Mouse (Mus musculus) intestine, embryonic 14.5 days (tissue): Measurements from ENCODE around the gene Fam221b. TPM values are rescaled to one million over a fixed set of nuclear protein-coding genes. Genes with fewer than 3 reads are reported as not detected.
A peak's percentile ranks its signal among the peaks of the same experiment; 100 is the strongest.

Source experiments
- ATAC-seq: fragments of 200-750 bp; cut with Nextera tagmentation; replicated peaks from 2 replicates; pipeline ENCODE4 v1.8.0; 2017; ENCODE audit warnings: low read depth, moderate number of reproducible peaks, moderate TSS enrichment, moderate library complexity; ENCODE audit not compliant: low FRiP score, low TSS enrichment
- DNase-seq: peaks from one replicate; pipeline ENCODE4 v3.0.0-alpha.2; 2018; ENCODE audit warnings: low spot score
- H3K27ac ChIP-seq: fragments of 300-500 bp; sonication (generic); 2 replicates; pipeline ENCODE4 v1.5.1; 2014; ENCODE audit warnings: low read depth, mild to moderate bottlenecking, control low read depth
- H3K27me3 ChIP-seq: fragments of 300-500 bp; sonication (generic); replicated peaks from 2 replicates; pipeline ENCODE4 v1.6.1; 2014; ENCODE audit warnings: low read length, control low read depth; ENCODE audit not compliant: control insufficient read depth, insufficient read depth
- H3K36me3 ChIP-seq: fragments of 300-500 bp; sonication (generic); 2 replicates; pipeline ENCODE4 v1.6.1; 2014; ENCODE audit warnings: low read length, control low read depth; ENCODE audit not compliant: control insufficient read depth, insufficient read depth
- H3K4me1 ChIP-seq: fragments of 300-500 bp; sonication (generic); replicated peaks from 2 replicates; pipeline ENCODE4 v1.6.1; 2014; ENCODE audit warnings: low read length, control low read depth, mixed read lengths; ENCODE audit not compliant: control insufficient read depth, insufficient read depth
- H3K4me2 ChIP-seq: fragments of 300-500 bp; sonication (generic); 2 replicates; pipeline ENCODE4 v1.6.1; 2014; ENCODE audit warnings: low read length
- H3K4me3 ChIP-seq: fragments of 300-500 bp; sonication (generic); 2 replicates; pipeline ENCODE4 v1.5.1; 2014; ENCODE audit warnings: low read depth, low read length, control low read depth, mixed read lengths
- H3K9ac ChIP-seq: fragments of 300-500 bp; sonication (generic); 2 replicates; pipeline ENCODE4 v1.6.1; 2014; ENCODE audit warnings: mild to moderate bottlenecking, low read length
- H3K9me3 ChIP-seq: fragments of 300-500 bp; sonication (generic); 2 replicates; pipeline ENCODE4 v1.6.1; 2016; ENCODE audit warnings: low read length, control low read depth; ENCODE audit not compliant: control insufficient read depth
- WGBS: fragments of 180-500 bp; shearing (Covaris S2); extraction: QIAGEN DNeasy Blood & Tissue Kit; methylation state at CpG from one replicate; pipeline ENCODE4 v1.1.7; 2014; 5-methylcytosine and 5-hydroxymethylcytosine counted together
- polyA plus RNA-seq: library from polyadenylated mRNA; unstranded; fragments of >200 nt; fragmentation: Nextera tagmentation; extraction: Ambion mirVana; gene quantifications from 2 replicates; pipeline ENCODE4 v1.2.1, GENCODE M21; 2014

Fam221b gene
- polyA plus RNA-seq: 2.9 and 3.9 TPM in 2 replicates

DNA sequence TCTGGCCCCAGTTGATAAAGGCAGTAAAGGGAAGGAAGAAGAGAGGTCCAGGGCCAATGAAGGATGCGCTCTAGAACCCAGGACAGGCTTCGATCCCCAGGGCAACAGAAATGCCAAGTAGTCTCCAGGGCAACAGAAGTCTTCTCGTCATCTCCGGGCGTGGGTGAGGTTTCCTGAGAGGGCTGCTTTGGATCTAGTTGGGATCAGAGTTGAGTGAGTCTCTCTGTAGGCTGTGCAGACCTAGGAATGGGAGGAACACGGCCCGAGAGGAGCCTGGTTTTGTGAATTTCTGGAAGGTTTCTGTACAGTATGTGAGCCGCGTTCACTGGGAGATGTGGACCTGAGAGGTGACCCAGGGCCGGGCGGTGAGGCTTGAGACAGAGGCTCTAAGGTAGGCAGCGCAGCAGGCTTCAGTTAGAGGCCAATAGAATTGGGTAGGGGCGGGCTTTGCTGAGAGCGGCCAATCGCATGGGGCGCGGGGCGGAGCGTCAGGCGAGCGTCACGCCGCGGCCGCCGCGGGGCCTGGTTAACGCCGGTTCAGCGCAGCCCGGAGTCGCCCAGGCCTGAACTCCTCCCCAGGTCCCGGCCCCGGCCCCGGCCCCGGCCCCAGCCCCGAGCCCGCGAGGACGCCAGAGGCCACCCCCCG is at the start of gene Fam221b, which contains the start of gene Tmem8b:
Fam221b (minus strand) TSS at position 364 of the 646 bp plus-strand sequence.
Tmem8b (plus strand) TSS at position 190 of the 646 bp plus-strand sequence.
- no peaks in the 10 kb centered on the region for H3K36me3 ChIP-seq
- peaks cover 12% of the 10 kb centered on the region for H3K27me3 ChIP-seq
- H3K9me3 ChIP-seq: no peaks in the 10 kb centered on the region
- peak within 1 kb of the TSS; percentile 64; the same call in 1 of the 2 replicates for H3K27ac ChIP-seq
- H3K9ac ChIP-seq: peak within 1 kb of the TSS; percentile 88
- DNase-seq: peak; percentile 92
- ATAC-seq: peak; percentile 91
- H3K4me1 ChIP-seq: peaks cover 11% of the 10 kb centered on the region
- H3K4me3 ChIP-seq: peak within 1 kb of the TSS; percentile 65
- WGBS: 2% methylated on average over 29 of the region's 41 CpGs
- peak within 1 kb of the TSS; percentile 75 for H3K4me2 ChIP-seq

GRCm38 (mm10) chr4:43713652-43714219 is 44.8 kb upstream of the Fam221b start:
- no peak for ATAC-seq
- no peaks in the 10 kb centered on the region for H3K27me3 ChIP-seq
- no peaks in the 10 kb centered on the region for H3K9me3 ChIP-seq
- H3K27ac ChIP-seq: no peak overlapping the region
- H3K4me3 ChIP-seq: no peak overlapping the region
- H3K4me2 ChIP-seq: no peak overlapping the region
- no peaks in the 10 kb centered on the region for H3K4me1 ChIP-seq
- H3K9ac ChIP-seq: no peak overlapping the region
- H3K36me3 ChIP-seq: no peaks in the 10 kb centered on the region
- no peak for DNase-seq
- 33% methylated on average over 7 of the region's 7 CpGs for WGBS

DNA sequence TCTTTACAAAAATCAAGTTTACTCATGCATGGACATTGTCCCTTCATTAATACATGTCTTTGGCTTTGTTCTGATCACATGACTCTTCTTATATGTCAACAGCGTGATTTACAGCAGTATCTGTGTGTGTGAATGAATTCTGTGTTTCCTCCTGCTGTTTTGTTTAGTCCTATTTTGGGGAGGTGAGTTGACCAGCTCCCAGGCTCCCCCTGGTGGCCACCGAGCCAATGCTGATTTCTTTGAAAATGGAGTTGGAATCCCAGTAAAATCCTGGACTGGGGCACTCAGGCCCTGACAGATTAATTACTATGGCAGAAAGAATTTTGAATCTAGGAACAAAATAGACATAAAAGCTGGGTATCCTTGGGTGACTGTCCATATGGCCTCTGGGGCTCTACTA is 42.9 kb upstream of the Fam221b start:
- ATAC-seq: no peak
- no peaks in the 10 kb centered on the region for H3K36me3 ChIP-seq
- H3K4me1 ChIP-seq: no peaks in the 10 kb centered on the region
- H3K4me3 ChIP-seq: no peak overlapping the region
- DNase-seq: peak; percentile 93
- H3K9me3 ChIP-seq: no peaks in the 10 kb centered on the region
- H3K9ac ChIP-seq: no peak overlapping the region
- no peak overlapping the region for H3K4me2 ChIP-seq
- WGBS: 7% methylated on average over 2 of the region's 2 CpGs
- H3K27ac ChIP-seq: no peak overlapping the region
- H3K27me3 ChIP-seq: no peaks in the 10 kb centered on the region

DNA sequence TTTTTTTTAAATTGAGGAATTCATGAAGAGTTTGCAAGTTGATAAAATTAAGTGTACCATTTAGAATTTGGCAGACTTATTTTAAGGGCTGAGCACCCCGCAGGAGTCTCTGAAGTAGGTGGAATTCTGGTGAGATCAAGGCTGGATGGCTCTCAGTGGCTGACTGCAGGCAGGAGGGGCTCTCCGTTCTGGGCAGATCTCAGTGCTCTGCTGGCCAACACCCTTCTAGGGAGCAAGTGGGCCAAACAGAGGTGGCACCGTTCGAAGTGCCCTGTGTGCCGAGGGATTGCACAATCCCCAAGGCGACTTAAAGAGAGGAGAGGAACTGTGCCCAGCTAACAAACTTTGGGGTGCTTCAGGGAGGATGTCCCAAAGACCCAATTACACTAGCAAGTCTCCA is 40.9 kb upstream of the Fam221b start, which contains the start of gene Olfr71:
Olfr71 (minus strand) TSS at position 387 of the 400 bp plus-strand sequence.
- DNase-seq: no peak
- H3K36me3 ChIP-seq: no peaks in the 10 kb centered on the region
- no peak for ATAC-seq
- H3K27me3 ChIP-seq: no peaks in the 10 kb centered on the region
- no peak within 1 kb of the TSS for H3K27ac ChIP-seq
- no peaks in the 10 kb centered on the region for H3K9me3 ChIP-seq
- no peak within 1 kb of the TSS for H3K9ac ChIP-seq
- no peak within 1 kb of the TSS for H3K4me3 ChIP-seq
- no peaks in the 10 kb centered on the region for H3K4me1 ChIP-seq
- 78% methylated on average over 6 of the region's 6 CpGs for WGBS
- no peak within 1 kb of the TSS for H3K4me2 ChIP-seq

DNA sequence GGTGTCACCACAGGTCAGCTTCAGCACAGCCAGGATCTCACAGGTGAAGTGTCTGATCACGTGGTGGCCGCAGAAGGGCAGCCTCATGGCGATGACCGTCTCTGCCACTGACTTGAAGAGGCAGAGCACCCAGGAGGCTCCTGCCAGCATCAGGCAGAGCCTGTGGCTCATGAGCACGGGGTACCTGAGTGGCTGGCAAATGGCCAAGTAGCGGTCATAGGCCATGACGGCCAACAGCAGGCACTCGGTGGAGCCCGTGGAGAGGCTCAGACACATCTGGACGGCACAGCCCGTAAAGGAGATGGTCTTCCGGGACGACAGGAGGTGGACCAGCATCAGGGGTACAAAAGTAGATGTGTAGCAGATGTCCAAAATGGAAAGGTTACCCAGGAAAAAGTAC is 37.0 kb upstream of the Fam221b start:
- no peak overlapping the region for H3K9ac ChIP-seq
- 75% methylated on average over 13 of the region's 13 CpGs for WGBS
- no peak overlapping the region for H3K4me2 ChIP-seq
- ATAC-seq (no peak), DNase-seq (no peak)
- H3K9me3 ChIP-seq: no peaks in the 10 kb centered on the region
- no peak overlapping the region for H3K27ac ChIP-seq
- H3K4me1 ChIP-seq: no peaks in the 10 kb centered on the region
- no peaks in the 10 kb centered on the region for H3K36me3 ChIP-seq
- no peaks in the 10 kb centered on the region for H3K27me3 ChIP-seq
- H3K4me3 ChIP-seq: no peak overlapping the region

DNA sequence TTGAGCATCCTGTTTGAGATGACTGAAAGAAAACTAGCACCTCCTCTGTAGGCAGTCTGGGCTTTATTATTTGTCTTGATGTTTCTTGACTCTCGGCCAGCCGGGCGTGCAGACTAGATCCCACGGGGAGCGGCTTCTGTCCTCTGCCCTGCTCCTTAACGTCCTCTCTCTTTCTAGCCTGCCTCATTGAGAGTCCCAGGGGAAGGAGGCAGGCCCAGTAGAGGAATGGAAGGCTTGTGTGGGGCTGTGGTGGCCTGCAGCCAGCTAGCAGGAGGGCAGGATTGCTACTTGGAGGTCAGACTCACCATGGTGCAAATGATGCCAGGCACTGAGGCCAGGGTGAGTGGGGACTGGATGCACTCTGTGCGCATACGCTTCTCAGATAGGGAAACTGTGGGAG is 34.9 kb upstream of the Fam221b start:
- WGBS: 75% methylated on average over 8 of the region's 8 CpGs
- no peak overlapping the region for H3K9ac ChIP-seq
- H3K4me2 ChIP-seq: no peak overlapping the region
- no peaks in the 10 kb centered on the region for H3K36me3 ChIP-seq
- H3K4me1 ChIP-seq: no peaks in the 10 kb centered on the region
- no peaks in the 10 kb centered on the region for H3K27me3 ChIP-seq
- no peak for DNase-seq
- H3K27ac ChIP-seq: no peak overlapping the region
- no peak overlapping the region for H3K4me3 ChIP-seq
- no peaks in the 10 kb centered on the region for H3K9me3 ChIP-seq
- ATAC-seq: no peak

DNA sequence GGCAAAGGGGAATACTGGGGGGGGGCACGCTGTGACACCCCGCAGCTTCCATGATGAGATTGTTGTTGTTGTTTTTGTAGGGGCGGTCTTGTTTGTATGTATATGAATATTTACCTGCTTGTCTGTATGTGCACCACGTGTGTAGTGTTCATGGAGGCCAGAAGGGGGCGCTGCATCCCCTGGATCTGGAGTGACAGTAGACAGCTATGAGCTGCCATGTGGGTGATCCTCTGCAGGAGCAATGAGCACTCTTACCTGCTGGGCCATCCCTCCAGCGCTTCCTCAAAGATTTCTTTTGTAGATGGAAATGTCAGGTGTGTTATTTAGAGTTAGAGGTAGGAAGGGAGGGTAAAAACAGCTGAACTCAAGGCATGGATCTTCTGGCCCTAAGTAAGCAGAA is 34.5 kb upstream of the Fam221b start:
- no peak for ATAC-seq
- H3K36me3 ChIP-seq: no peaks in the 10 kb centered on the region
- no peak overlapping the region for H3K27ac ChIP-seq
- H3K4me1 ChIP-seq: no peaks in the 10 kb centered on the region
- H3K4me3 ChIP-seq: no peak overlapping the region
- H3K9me3 ChIP-seq: no peaks in the 10 kb centered on the region
- DNase-seq: no peak
- H3K4me2 ChIP-seq: no peak overlapping the region
- 78% methylated on average over 6 of the region's 6 CpGs for WGBS
- no peak overlapping the region for H3K9ac ChIP-seq
- no peaks in the 10 kb centered on the region for H3K27me3 ChIP-seq

- WGBS: 85% methylated on average over 6 of the region's 6 CpGs
- no peak for ATAC-seq
These were observed 31.8 kb upstream of the Fam221b start, which contains the start of gene Olfr70 for GRCm38 (mm10) chr4:43700707-43701106. TSS of gene Olfr70 (minus strand) at chr4:43700807.

GRCm38 (mm10) chr4:43696561-43696960 is 27.6 kb upstream of the Fam221b start:
- DNase-seq: no peak

More at GRCm38 (mm10) chr4:43700707-43701106, 31.8 kb upstream of the Fam221b start, which contains the start of gene Olfr70:
- Histone ChIP-seq H3K4me2 (no peak within 1 kb of the TSS), H3K27ac (no peak within 1 kb of the TSS), H3K4me3 (no peak within 1 kb of the TSS), H3K4me1 (no peaks in the 10 kb centered on the region), H3K9ac (no peak within 1 kb of the TSS), H3K9me3 (no peaks in the 10 kb centered on the region), H3K36me3 (no peaks in the 10 kb centered on the region), H3K27me3 (no peaks in the 10 kb centered on the region)
- no peak for DNase-seq

More at GRCm38 (mm10) chr4:43696561-43696960, 27.6 kb upstream of the Fam221b start:
- Histone ChIP-seq H3K9ac (no peak overlapping the region), H3K4me3 (no peak overlapping the region), H3K27ac (no peak overlapping the region), H3K27me3 (no peaks in the 10 kb centered on the region), H3K36me3 (no peaks in the 10 kb centered on the region), H3K4me2 (no peak overlapping the region), H3K4me1 (no peaks in the 10 kb centered on the region), H3K9me3 (no peaks in the 10 kb centered on the region)
- 92% methylated on average over 13 of the region's 13 CpGs for WGBS
- ATAC-seq: no peak
